Mouse (Mus musculus) lung, postnatal 0 days (tissue): Measurements from ENCODE around the gene Bcl2l1. TPM values are rescaled to one million over a fixed set of nuclear protein-coding genes. Genes with fewer than 3 reads are reported as not detected.

Experiments used
- ATAC-seq: fragments of 200-750 bp; cut with Nextera tagmentation; 2 replicates; pipeline ENCODE4 v1.8.0; 2017; ENCODE audit warnings: moderate library complexity
- DNase-seq: peaks from one replicate; pipeline ENCODE4 v3.0.0-alpha.2; 2016; ENCODE audit warnings: low spot score
- H3K27ac ChIP-seq: fragments of 300-500 bp; sonication (generic); 2 replicates; pipeline ENCODE4 v1.5.1; 2014; ENCODE audit warnings: antibody characterized with exemption, mild to moderate bottlenecking, low read length, mixed read lengths
- H3K27me3 ChIP-seq: fragments of 300-500 bp; sonication (generic); replicated peaks from 2 replicates; pipeline ENCODE4 v1.6.1; 2014; ENCODE audit warnings: low read length, mixed read lengths; ENCODE audit not compliant: insufficient read depth
- H3K36me3 ChIP-seq: fragments of 300-500 bp; sonication (generic); 2 replicates; pipeline ENCODE4 v1.6.1; 2014; ENCODE audit warnings: low read length, mixed read lengths; ENCODE audit not compliant: insufficient read depth
- H3K4me1 ChIP-seq: fragments of 300-500 bp; sonication (generic); 2 replicates; pipeline ENCODE4 v1.6.1; 2014; ENCODE audit warnings: antibody characterized with exemption, low read depth, low read length, mixed read lengths; ENCODE audit not compliant: insufficient read depth
- H3K4me2 ChIP-seq: fragments of 300-500 bp; sonication (generic); replicated peaks from 2 replicates; pipeline ENCODE4 v1.6.1; 2014; ENCODE audit warnings: low read depth, mild to moderate bottlenecking, low read length, moderate library complexity, mixed read lengths
- H3K4me3 ChIP-seq: fragments of 300-500 bp; sonication (generic); 2 replicates; pipeline ENCODE4 v1.5.1; 2014; ENCODE audit warnings: low read depth, low read length
- H3K9ac ChIP-seq: fragments of 300-500 bp; sonication (generic); replicated peaks from 2 replicates; pipeline ENCODE4 v1.6.1; 2014; ENCODE audit warnings: low read depth, mild to moderate bottlenecking
- H3K9me3 ChIP-seq: fragments of 300-500 bp; sonication (generic); 2 replicates; pipeline ENCODE4 v1.6.1; 2016; ENCODE audit warnings: low read length, mixed read lengths
- CTCF ChIP-seq: IDR thresholded peaks from 2 replicates; pipeline ENCODE4 v1.5.1; 2016; ENCODE audit warnings: antibody characterized with exemption, mild to moderate bottlenecking
- EP300 ChIP-seq: IDR thresholded peaks from 2 replicates; pipeline ENCODE4 v1.6.1; 2016; ENCODE audit warnings: antibody characterized with exemption, mild to moderate bottlenecking, control low read depth
- WGBS: fragments of 180-500 bp; shearing (Covaris S2); extraction: QIAGEN DNeasy Blood & Tissue Kit; methylation state at CpG from one replicate; pipeline ENCODE4 v1.1.7; 2014; 5-methylcytosine and 5-hydroxymethylcytosine counted together
- polyA plus RNA-seq: library from polyadenylated mRNA; unstranded; fragments of >200 nt; fragmentation: Nextera tagmentation; extraction: Ambion mirVana; gene quantifications from 2 replicates; pipeline ENCODE4 v1.2.1, GENCODE M21; 2015

Bcl2l1 gene
- polyA plus RNA-seq, 1 experiment from 2014 or later, result 103 TPM

GRCm38 (mm10) chr2:152776019-152776418 lies 55.5 kb downstream of the Bcl2l1 start:
- H3K9ac ChIP-seq, result no peak overlapping the region
- no peak for ATAC-seq
- H3K9me3 ChIP-seq, result no peaks in the 10 kb centered on the region
- H3K4me3 ChIP-seq, result no peak overlapping the region
- H3K27me3 ChIP-seq, result no peaks in the 10 kb centered on the region
- H3K4me2 ChIP-seq, result no peak overlapping the region
- TF ChIP-seq CTCF (no peak), EP300 (no peak)
- no peak for DNase-seq
- 85% methylated on average over 3 of the region's 3 CpGs for WGBS
- 0 out of 2 replicates have a peak, but pooled peaks cover 6% of the 10 kb centered on the region for H3K36me3 ChIP-seq
- H3K27ac ChIP-seq, result no peak overlapping the region
- H3K4me1 ChIP-seq, result no peaks in the 10 kb centered on the region

- no peaks in the 10 kb centered on the region for H3K9me3 ChIP-seq
- no peak overlapping the region for H3K9ac ChIP-seq
- no peak overlapping the region for H3K27ac ChIP-seq
- 74% methylated on average over 4 of the region's 4 CpGs for WGBS
- H3K4me2 ChIP-seq, result no peak overlapping the region
- DNase-seq (no peak), ATAC-seq (no peak)
- TF ChIP-seq EP300 (no peak), CTCF (no peak)
- no peaks in the 10 kb centered on the region for H3K4me1 ChIP-seq
- H3K36me3 ChIP-seq, result 0 out of 2 replicates have a peak, but pooled peaks cover 6% of the 10 kb centered on the region
- H3K27me3 ChIP-seq, result no peaks in the 10 kb centered on the region
- H3K4me3 ChIP-seq, result no peak overlapping the region
Observed at GRCm38 (mm10) chr2:152775357-152775756, 56.2 kb downstream of the Bcl2l1 start.

- 6% methylated on average over 1 of the region's 1 CpGs for WGBS
- TF ChIP-seq EP300 (no peak), CTCF (no peak)
- no peak for ATAC-seq
Observed at GRCm38 (mm10) chr2:152772231-152772630, 59.3 kb downstream of the Bcl2l1 start.

GRCm38 (mm10) chr2:152771571-152771970 lies 60.0 kb downstream of the Bcl2l1 start:
- no peak for DNase-seq
- Histone ChIP-seq H3K27me3 (no peaks in the 10 kb centered on the region), H3K36me3 (no peaks in the 10 kb centered on the region), H3K4me2 (no peak overlapping the region), H3K27ac (no peak overlapping the region), H3K9ac (no peak overlapping the region), H3K9me3 (no peaks in the 10 kb centered on the region), H3K4me3 (no peak overlapping the region), H3K4me1 (peaks cover 4% of the 10 kb centered on the region; the same call in 1 of the 2 replicates)
- no peak for ATAC-seq
- WGBS, result 85% methylated on average over 9 of the region's 9 CpGs
- TF ChIP-seq EP300 (no peak), CTCF (no peak)

More at GRCm38 (mm10) chr2:152772231-152772630, 59.3 kb downstream of the Bcl2l1 start:
- no peak for DNase-seq
- Histone ChIP-seq H3K9ac (no peak overlapping the region), H3K4me1 (peaks cover 2% of the 10 kb centered on the region; the same call in 1 of the 2 replicates), H3K9me3 (no peaks in the 10 kb centered on the region), H3K4me3 (no peak overlapping the region), H3K27ac (no peak overlapping the region), H3K4me2 (no peak overlapping the region), H3K27me3 (no peaks in the 10 kb centered on the region), H3K36me3 (no peaks in the 10 kb centered on the region)

GRCm38 (mm10) chr2:152769677-152770076 lies 61.9 kb downstream of the Bcl2l1 start:
- no peak overlapping the region for H3K4me3 ChIP-seq
- ATAC-seq, result no peak
- peaks cover 8% of the 10 kb centered on the region; the same call in 1 of the 2 replicates for H3K4me1 ChIP-seq
- H3K36me3 ChIP-seq, result no peaks in the 10 kb centered on the region
- no peak overlapping the region for H3K27ac ChIP-seq
- no peak overlapping the region for H3K9ac ChIP-seq
- TF ChIP-seq CTCF (no peak), EP300 (no peak)
- no peaks in the 10 kb centered on the region for H3K27me3 ChIP-seq
- 63% methylated on average over 7 of the region's 7 CpGs for WGBS
- no peak overlapping the region for H3K4me2 ChIP-seq
- H3K9me3 ChIP-seq, result no peaks in the 10 kb centered on the region
- no peak for DNase-seq

- peak; percentile 81 for TF ChIP-seq CTCF
- TF ChIP-seq EP300, result no peak
- no peak overlapping the region for H3K27ac ChIP-seq
- DNase-seq (peak; percentile 77), ATAC-seq (peak; percentile 31)
- no peak overlapping the region for H3K4me3 ChIP-seq
- H3K4me2 ChIP-seq, result no peak overlapping the region
- no peak overlapping the region for H3K9ac ChIP-seq
- H3K4me1 ChIP-seq, result peaks cover 11% of the 10 kb centered on the region
- no peaks in the 10 kb centered on the region for H3K27me3 ChIP-seq
- H3K36me3 ChIP-seq, result no peaks in the 10 kb centered on the region
- no peaks in the 10 kb centered on the region for H3K9me3 ChIP-seq
- 53% methylated on average over 12 of the region's 12 CpGs for WGBS
Observed at GRCm38 (mm10) chr2:152767618-152768271, 63.8 kb downstream of the Bcl2l1 start.
